Mouse (Mus musculus): ENCODE data around the gene Arhgef28. TPM values are rescaled to one million over a fixed set of nuclear protein-coding genes. Genes with fewer than 3 reads are reported as not detected.

Gene Arhgef28
- polyA plus RNA-seq, 1 experiment from 2014 or later = 10.7 TPM

- Histone ChIP-seq H3K36me3 (no peaks in the 10 kb centered on the region), H3K4me3 (no peak overlapping the region), H3K9ac (no peak overlapping the region), H3K4me1 (replicated peaks) (0 out of 2 replicates have a peak, but pooled peaks cover 2% of the 10 kb centered on the region), H3K27me3 (0 out of 2 replicates have a peak, but pooled peaks cover 6% of the 10 kb centered on the region), H3K27ac (no peak overlapping the region), H3K4me2 (no peak overlapping the region), H3K9me3 (replicated peaks) (no peaks in the 10 kb centered on the region)
- ATAC-seq (replicated peaks; ENCODE audit: insufficient number of reproducible peaks, insufficient read depth, low FRiP score, low read depth) = no peak
- 46% methylated on average over 7 of the region's 7 CpGs for WGBS
Observed at GRCm38 (mm10) chr13:97959394-97959888, 246.8 kb downstream of the Arhgef28 start.

GRCm38 (mm10) chr13:97955759-97956158, 250.5 kb downstream of the Arhgef28 start:
- Histone ChIP-seq H3K4me3 (no peak overlapping the region), H3K9me3 (replicated peaks) (no peaks in the 10 kb centered on the region), H3K4me1 (replicated peaks) (0 out of 2 replicates have a peak, but pooled peaks cover 2% of the 10 kb centered on the region), H3K27ac (no peak overlapping the region), H3K36me3 (no peaks in the 10 kb centered on the region), H3K4me2 (no peak overlapping the region), H3K9ac (no peak overlapping the region), H3K27me3 (no peaks in the 10 kb centered on the region)
- 0 out of 2 replicates have a peak, but pooled peaks have one; percentile 39 for ATAC-seq (replicated peaks; ENCODE audit: insufficient number of reproducible peaks, insufficient read depth, low FRiP score, low read depth)
- WGBS = 38% methylated on average over 9 of the region's 9 CpGs

GRCm38 (mm10) chr13:97954956-97955496, 251.2 kb downstream of the Arhgef28 start:
- WGBS = 37% methylated on average over 7 of the region's 7 CpGs
- no peak for ATAC-seq (replicated peaks; ENCODE audit: insufficient number of reproducible peaks, insufficient read depth, low FRiP score, low read depth)
- Histone ChIP-seq H3K36me3 (no peaks in the 10 kb centered on the region), H3K9me3 (replicated peaks) (no peaks in the 10 kb centered on the region), H3K27me3 (no peaks in the 10 kb centered on the region), H3K4me2 (no peak overlapping the region), H3K9ac (no peak overlapping the region), H3K4me3 (no peak overlapping the region), H3K27ac (no peak overlapping the region), H3K4me1 (replicated peaks) (0 out of 2 replicates have a peak, but pooled peaks cover 2% of the 10 kb centered on the region)

- 56% methylated on average over 6 of the region's 6 CpGs for WGBS
- H3K9ac ChIP-seq = no peak overlapping the region
- ATAC-seq (replicated peaks; ENCODE audit: insufficient number of reproducible peaks, insufficient read depth, low FRiP score, low read depth) = no peak
- no peaks in the 10 kb centered on the region for H3K36me3 ChIP-seq
- no peak overlapping the region for H3K27ac ChIP-seq
- no peaks in the 10 kb centered on the region for H3K9me3 ChIP-seq (replicated peaks)
- H3K27me3 ChIP-seq = no peaks in the 10 kb centered on the region
- no peak overlapping the region for H3K4me3 ChIP-seq
- 0 out of 2 replicates have a peak, but pooled peaks cover 2% of the 10 kb centered on the region for H3K4me1 ChIP-seq (replicated peaks)
- H3K4me2 ChIP-seq = no peak overlapping the region
Observed at GRCm38 (mm10) chr13:97954051-97954450, 252.2 kb downstream of the Arhgef28 start.

- no peaks in the 10 kb centered on the region for H3K27me3 ChIP-seq
- H3K4me1 ChIP-seq (replicated peaks) = 0 out of 2 replicates have a peak, but pooled peaks cover 2% of the 10 kb centered on the region
- H3K4me3 ChIP-seq = no peak overlapping the region
- no peak for ATAC-seq (replicated peaks; ENCODE audit: insufficient number of reproducible peaks, insufficient read depth, low FRiP score, low read depth)
- no peaks in the 10 kb centered on the region for H3K9me3 ChIP-seq (replicated peaks)
- H3K36me3 ChIP-seq = no peaks in the 10 kb centered on the region
- no peak overlapping the region for H3K27ac ChIP-seq
- no peak overlapping the region for H3K4me2 ChIP-seq
- H3K9ac ChIP-seq = no peak overlapping the region
- 91% methylated on average over 19 of the region's 19 CpGs for WGBS
Observed at GRCm38 (mm10) chr13:97953526-97953925, 252.7 kb downstream of the Arhgef28 start.

- no peaks in the 10 kb centered on the region for H3K4me1 ChIP-seq (replicated peaks)
- H3K4me3 ChIP-seq = no peak overlapping the region
- H3K9ac ChIP-seq = no peak overlapping the region
- no peaks in the 10 kb centered on the region for H3K36me3 ChIP-seq
- H3K27me3 ChIP-seq = no peaks in the 10 kb centered on the region
- H3K9me3 ChIP-seq (replicated peaks) = no peaks in the 10 kb centered on the region
- H3K27ac ChIP-seq = no peak overlapping the region
- no peak overlapping the region for H3K4me2 ChIP-seq
- WGBS = 84% methylated on average over 6 of the region's 6 CpGs
- ATAC-seq (replicated peaks; ENCODE audit: insufficient number of reproducible peaks, insufficient read depth, low FRiP score, low read depth) = no peak
Observed at GRCm38 (mm10) chr13:97948856-97949255, 257.4 kb downstream of the Arhgef28 start.

- Histone ChIP-seq H3K4me1 (replicated peaks) (no peaks in the 10 kb centered on the region), H3K27me3 (no peaks in the 10 kb centered on the region), H3K4me3 (no peak overlapping the region), H3K4me2 (no peak overlapping the region), H3K36me3 (no peaks in the 10 kb centered on the region), H3K27ac (no peak overlapping the region), H3K9me3 (replicated peaks) (no peaks in the 10 kb centered on the region), H3K9ac (no peak overlapping the region)
- WGBS = 68% methylated on average over 3 of the region's 3 CpGs
- ATAC-seq (replicated peaks; ENCODE audit: insufficient number of reproducible peaks, insufficient read depth, low FRiP score, low read depth) = no peak
Observed at GRCm38 (mm10) chr13:97947598-97947997, 258.6 kb downstream of the Arhgef28 start.

- 88% methylated on average over 7 of the region's 7 CpGs for WGBS
- H3K4me3 ChIP-seq = no peak overlapping the region
Observed at GRCm38 (mm10) chr13:97946422-97946821, 259.8 kb downstream of the Arhgef28 start.

GRCm38 (mm10) chr13:97941909-97942680, 264.1 kb downstream of the Arhgef28 start:
- H3K4me1 ChIP-seq (replicated peaks) = 0 out of 2 replicates have a peak, but pooled peaks cover 2% of the 10 kb centered on the region
- H3K36me3 ChIP-seq = no peaks in the 10 kb centered on the region
- no peak overlapping the region for H3K27ac ChIP-seq
- no peak overlapping the region for H3K4me3 ChIP-seq
- WGBS = 69% methylated on average over 13 of the region's 13 CpGs
- H3K27me3 ChIP-seq = no peaks in the 10 kb centered on the region
- no peak for ATAC-seq (replicated peaks; ENCODE audit: insufficient number of reproducible peaks, insufficient read depth, low FRiP score, low read depth)
- no peak overlapping the region for H3K4me2 ChIP-seq
- no peak overlapping the region for H3K9ac ChIP-seq
- no peaks in the 10 kb centered on the region for H3K9me3 ChIP-seq (replicated peaks)

More at GRCm38 (mm10) chr13:97946422-97946821, 259.8 kb downstream of the Arhgef28 start:
- Histone ChIP-seq H3K36me3 (no peaks in the 10 kb centered on the region), H3K9ac (no peak overlapping the region), H3K27ac (no peak overlapping the region), H3K4me2 (no peak overlapping the region), H3K9me3 (replicated peaks) (no peaks in the 10 kb centered on the region), H3K4me1 (replicated peaks) (no peaks in the 10 kb centered on the region), H3K27me3 (no peaks in the 10 kb centered on the region)
- no peak for ATAC-seq (replicated peaks; ENCODE audit: insufficient number of reproducible peaks, insufficient read depth, low FRiP score, low read depth)

- H3K4me3 ChIP-seq = no peak overlapping the region
- 0 out of 2 replicates have a peak, but pooled peaks cover 2% of the 10 kb centered on the region for H3K4me1 ChIP-seq (replicated peaks)
- no peak overlapping the region for H3K27ac ChIP-seq
- H3K4me2 ChIP-seq = no peak overlapping the region
- no peak overlapping the region for H3K9ac ChIP-seq
- 53% methylated on average over 6 of the region's 6 CpGs for WGBS
- H3K9me3 ChIP-seq (replicated peaks) = no peaks in the 10 kb centered on the region
- no peak for ATAC-seq (replicated peaks; ENCODE audit: insufficient number of reproducible peaks, insufficient read depth, low FRiP score, low read depth)
- H3K36me3 ChIP-seq = no peaks in the 10 kb centered on the region
- H3K27me3 ChIP-seq = no peaks in the 10 kb centered on the region
Observed at GRCm38 (mm10) chr13:97941099-97941498, 265.1 kb downstream of the Arhgef28 start.

GRCm38 (mm10) chr13:97939433-97940160, 266.6 kb downstream of the Arhgef28 start:
- Histone ChIP-seq H3K9me3 (replicated peaks) (no peaks in the 10 kb centered on the region), H3K27ac (no peak overlapping the region), H3K4me2 (no peak overlapping the region), H3K4me1 (replicated peaks) (0 out of 2 replicates have a peak, but pooled peaks cover 2% of the 10 kb centered on the region), H3K36me3 (no peaks in the 10 kb centered on the region), H3K9ac (no peak overlapping the region), H3K4me3 (no peak overlapping the region), H3K27me3 (no peaks in the 10 kb centered on the region)
- no peak for ATAC-seq (replicated peaks; ENCODE audit: insufficient number of reproducible peaks, insufficient read depth, low FRiP score, low read depth)
- 62% methylated on average over 15 of the region's 15 CpGs for WGBS
